Mouse (Mus musculus) G1E (cell line): Measurements from ENCODE around the gene Drc7.
A peak's percentile ranks its signal among the peaks of the same experiment; 100 is the strongest.

ENCODE experiments used
- CTCF ChIP-seq: IDR thresholded peaks from 2 replicates; pipeline ENCODE4 v1.5.1; 2012; ENCODE audit warnings: low read depth, low read length, inconsistent platforms, mixed read lengths
- GATA1 ChIP-seq: IDR thresholded peaks from 2 replicates; pipeline ENCODE4 v1.6.1; 2012; ENCODE audit warnings: borderline replicate concordance, low read length, inconsistent platforms, mixed read lengths
- POLR2AphosphoS5 ChIP-seq: IDR thresholded peaks from 2 replicates; pipeline ENCODE4 v1.6.1; 2012; ENCODE audit warnings: low read depth, low read length, inconsistent platforms; ENCODE audit not compliant: insufficient replicate concordance

GRCm38 (mm10) chr8:95067582-95067981, 12.7 kb downstream of the Drc7 start:
- TF ChIP-seq CTCF = peak; percentile 30; the same call in 1 of the 2 replicates
- no peak for TF ChIP-seq POLR2AphosphoS5
- no peak for TF ChIP-seq GATA1
